Mouse (Mus musculus): ENCODE results near the gene Exosc6. TPM values are rescaled to one million over a fixed set of nuclear protein-coding genes. Genes with fewer than 3 reads are reported as not detected.

The Exosc6 gene
- total RNA-seq, 2 experiments from 2014 or later, result not detected

Small RNA genes lying within 50 kb of the gene (microRNA-seq; reads per million reads assigned to microRNA genes)
- gene Gm24103 (0 reads per million in 2 experiments), gene Mir3473d (0.75 to 0.95 reads per million in 2 experiments)

Other genes starting within 250 kb of the Exosc6 start
- gene Cog4, start 209.7 kb upstream of the Exosc6 start, total RNA-seq (2021), result 10 to 100 TPM; 40.3 to 41.1 TPM
- 10 to 100 TPM; 35.7 to 44.8 TPM for gene Sf3b3, start 209.6 kb upstream of the Exosc6 start, total RNA-seq (2021)
- gene Fuk, start 153.9 kb upstream of the Exosc6 start, total RNA-seq (2021), result 1 to 10 TPM; 4.1 to 5.0 TPM
- 10 to 100 TPM; 36.1 to 43.2 TPM for gene St3gal2, start 136.4 kb upstream of the Exosc6 start, total RNA-seq (2021)
- gene Ddx19a, start 58.5 kb upstream of the Exosc6 start, total RNA-seq (2021), result 10 to 100 TPM; 35.8 to 43.5 TPM
- gene Ddx19b, start 24.6 kb upstream of the Exosc6 start, total RNA-seq (2021), result 10 to 100 TPM in 1 of 2 experiments, 1 to 10 TPM in 1; 9.9 to 10.4 TPM
- 10 to 100 TPM; 41.5 to 53.4 TPM for gene Aars, start 23.2 kb upstream of the Exosc6 start, total RNA-seq (2021)
- 1 to 10 TPM in 1 of 2 experiments, under 1 TPM in 1; 0.63 to 1.0 TPM for gene Clec18a, start 36.1 kb downstream of the Exosc6 start, total RNA-seq (2021)
- gene Pdpr, start 38.3 kb downstream of the Exosc6 start, total RNA-seq (2021), result 10 to 100 TPM; 52.9 to 67.6 TPM
- 10 to 100 TPM; 59.3 to 66.1 TPM for gene Glg1, start 202.9 kb downstream of the Exosc6 start, total RNA-seq (2021)
- 10 to 100 TPM in 1 of 2 experiments, 1 to 10 TPM in 1; 9.0 to 11.7 TPM for gene Rfwd3, start 243.9 kb downstream of the Exosc6 start, total RNA-seq (2021)